Mouse (Mus musculus): ENCODE measurements around the gene Mcm3ap.

Mcm3ap gene

GRCm38 (mm10) chr10:76495501-76495900 is 26.8 kb downstream of the Mcm3ap start:
- DNase-seq (ENCODE audit: low read depth): no peak

GRCm38 (mm10) chr10:76496366-76496765 is 27.6 kb downstream of the Mcm3ap start:
- no peak for DNase-seq (ENCODE audit: low read depth)

- no peak for DNase-seq (ENCODE audit: low read depth)
Measured at GRCm38 (mm10) chr10:76497522-76497921, 28.8 kb downstream of the Mcm3ap start.

- DNase-seq (ENCODE audit: low read depth): no peak
Measured at GRCm38 (mm10) chr10:76504271-76504943, 35.7 kb downstream of the Mcm3ap start.

- no peak for DNase-seq (ENCODE audit: low read depth)
Measured at GRCm38 (mm10) chr10:76505865-76506264, 37.1 kb downstream of the Mcm3ap start.

GRCm38 (mm10) chr10:76512965-76513583 is 44.3 kb downstream of the Mcm3ap start:
- DNase-seq (ENCODE audit: low read depth): peak; percentile 87

- no peak for DNase-seq (ENCODE audit: low read depth)
Measured at GRCm38 (mm10) chr10:76530922-76531321, 62.2 kb downstream of the Mcm3ap start.

GRCm38 (mm10) chr10:76531375-76531774 is 62.6 kb downstream of the Mcm3ap start, which contains the start of gene Lss:
Lss (plus strand) TSS chr10:76531588.
- peak; percentile 97 for DNase-seq (ENCODE audit: low read depth)

GRCm38 (mm10) chr10:76531828-76532227 is 63.1 kb downstream of the Mcm3ap start:
- no peak for DNase-seq (ENCODE audit: low read depth)

- no peak for DNase-seq (ENCODE audit: low read depth)
Measured at GRCm38 (mm10) chr10:76535526-76535925, 66.8 kb downstream of the Mcm3ap start.

GRCm38 (mm10) chr10:76537619-76538018 is 68.9 kb downstream of the Mcm3ap start:
- no peak for DNase-seq (ENCODE audit: low read depth)

GRCm38 (mm10) chr10:76541336-76542085 is 72.8 kb downstream of the Mcm3ap start:
- DNase-seq (ENCODE audit: low read depth): peak; percentile 47

- peak; percentile 62 for DNase-seq (ENCODE audit: low read depth)
Measured at GRCm38 (mm10) chr10:76542636-76543375, 74.1 kb downstream of the Mcm3ap start.

GRCm38 (mm10) chr10:76546566-76546965 is 77.8 kb downstream of the Mcm3ap start:
- DNase-seq (ENCODE audit: low read depth): no peak

- no peak for DNase-seq (ENCODE audit: low read depth)
Measured at GRCm38 (mm10) chr10:76548218-76548617, 79.5 kb downstream of the Mcm3ap start.

- no peak for DNase-seq (ENCODE audit: low read depth)
Measured at GRCm38 (mm10) chr10:76550458-76550857, 81.7 kb downstream of the Mcm3ap start.

- DNase-seq (ENCODE audit: low read depth): no peak
Measured at GRCm38 (mm10) chr10:76551556-76551955, 82.8 kb downstream of the Mcm3ap start.

- DNase-seq (ENCODE audit: low read depth): no peak
Measured at GRCm38 (mm10) chr10:76554061-76554460, 85.3 kb downstream of the Mcm3ap start.

GRCm38 (mm10) chr10:76561972-76562371 is 93.2 kb downstream of the Mcm3ap start, which contains the start of gene Spatc1l:
Spatc1l (plus strand) TSS chr10:76562272.
- no peak for DNase-seq (ENCODE audit: low read depth)
